Mouse (Mus musculus): ENCODE results near the gene Ntsr1. TPM values are rescaled to one million over a fixed set of nuclear protein-coding genes. Genes with fewer than 3 reads are reported as not detected.

Gene Ntsr1
- polyA plus RNA-seq, 1 experiment = not detected

DNA sequence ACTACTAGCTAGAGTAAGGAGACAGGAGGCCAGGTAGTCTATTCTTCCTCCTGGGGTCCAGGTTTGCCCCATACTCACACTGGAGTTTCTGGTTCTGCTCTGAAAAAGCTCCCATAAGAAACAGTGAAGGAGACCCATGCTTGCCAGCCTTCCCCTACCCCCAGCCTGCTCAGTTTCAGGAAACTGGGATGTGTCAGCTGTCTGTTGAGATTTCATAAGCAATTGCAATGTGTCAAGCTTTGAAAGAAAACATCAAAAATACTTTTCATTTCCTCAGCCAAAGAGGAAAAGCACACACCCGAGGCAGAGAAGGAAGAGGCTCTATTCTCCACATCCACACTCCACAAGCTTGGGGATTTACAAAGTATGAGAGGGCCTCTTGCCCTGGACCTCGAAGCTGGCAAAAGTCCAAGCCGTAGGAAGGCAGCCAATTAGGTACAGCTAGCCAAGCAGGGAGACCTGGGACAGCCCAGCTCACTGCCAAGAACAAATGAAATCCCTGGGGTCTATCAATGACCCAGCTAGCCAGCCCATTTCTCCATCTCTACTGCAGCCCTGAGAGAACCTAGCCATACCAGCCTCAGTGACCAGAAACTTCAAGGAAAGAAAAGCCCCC is 69.4 kb downstream of the Ntsr1 start:
- TF ChIP-seq POLR2A (IDR thresholded peaks at IDR 0.05; ENCODE audit: borderline replicate concordance, extremely low read depth, low read depth, low read length) (no peak), CTCF (IDR thresholded peaks at IDR 0.05; ENCODE audit: insufficient read depth, low read length) (no peak)
- DNase-seq = peak; percentile 46
- Histone ChIP-seq H3K4me3 (replicated peaks; ENCODE audit: extremely low read depth, low read depth, low read length) (no peak overlapping the region), H3K4me1 (ENCODE audit: control insufficient read depth, insufficient read depth, low read length) (no peaks in the 10 kb centered on the region)
- WGBS = 7% methylated on average over 3 of the region's 3 CpGs

- no peak for TF ChIP-seq POLR2A (IDR thresholded peaks at IDR 0.05; ENCODE audit: borderline replicate concordance, extremely low read depth, low read depth, low read length)
- TF ChIP-seq CTCF (IDR thresholded peaks at IDR 0.05; ENCODE audit: insufficient read depth, low read length) = no peak
- 58% methylated on average over 4 of the region's 4 CpGs for WGBS
- Histone ChIP-seq H3K4me1 (ENCODE audit: control insufficient read depth, insufficient read depth, low read length) (no peaks in the 10 kb centered on the region), H3K4me3 (replicated peaks; ENCODE audit: extremely low read depth, low read depth, low read length) (no peak overlapping the region)
- no peak for DNase-seq
These were observed 76.7 kb downstream of the Ntsr1 start for GRCm38 (mm10) chr2:180576482-180576881.

- DNase-seq = peak; percentile 68
- TF ChIP-seq POLR2A (IDR thresholded peaks at IDR 0.05; ENCODE audit: borderline replicate concordance, extremely low read depth, low read depth, low read length) (no peak), CTCF (IDR thresholded peaks at IDR 0.05; ENCODE audit: insufficient read depth, low read length) (peak; percentile 90)
- H3K4me3 ChIP-seq (replicated peaks; ENCODE audit: extremely low read depth, low read depth, low read length) = no peak overlapping the region
- WGBS = 7% methylated on average over 3 of the region's 3 CpGs
- peaks cover 8% of the 10 kb centered on the region for H3K4me1 ChIP-seq (ENCODE audit: control insufficient read depth, insufficient read depth, low read length)
These were observed 78.9 kb downstream of the Ntsr1 start for GRCm38 (mm10) chr2:180578686-180579085.

- 70% methylated on average over 3 of the region's 3 CpGs for WGBS
- no peak for TF ChIP-seq CTCF (IDR thresholded peaks at IDR 0.05; ENCODE audit: insufficient read depth, low read length)
- no peak for TF ChIP-seq POLR2A (IDR thresholded peaks at IDR 0.05; ENCODE audit: borderline replicate concordance, extremely low read depth, low read depth, low read length)
- Histone ChIP-seq H3K4me1 (ENCODE audit: control insufficient read depth, insufficient read depth, low read length) (peaks cover 12% of the 10 kb centered on the region), H3K4me3 (replicated peaks; ENCODE audit: extremely low read depth, low read depth, low read length) (no peak within 1 kb of the TSS)
- no peak for DNase-seq
These were observed 81.2 kb downstream of the Ntsr1 start, which contains the start of gene Mrgbp for GRCm38 (mm10) chr2:180581002-180581401. Gene Mrgbp, plus strand, starts transcription at chr2:180581304.

GRCm38 (mm10) chr2:180582481-180583153 is 82.8 kb downstream of the Ntsr1 start:
- TF ChIP-seq CTCF (IDR thresholded peaks at IDR 0.05; ENCODE audit: insufficient read depth, low read length) (peak; percentile 86), POLR2A (IDR thresholded peaks at IDR 0.05; ENCODE audit: borderline replicate concordance, extremely low read depth, low read depth, low read length) (peak; percentile 66; the same call in 1 of the 2 replicates)
- Histone ChIP-seq H3K4me1 (ENCODE audit: control insufficient read depth, insufficient read depth, low read length) (peaks cover 12% of the 10 kb centered on the region), H3K4me3 (replicated peaks; ENCODE audit: extremely low read depth, low read depth, low read length) (peak overlapping the region; percentile 84)
- WGBS = under 1% methylated on average over 57 of the region's 57 CpGs
- peak; percentile 98 for DNase-seq

GRCm38 (mm10) chr2:180583154-180583507 is 83.4 kb downstream of the Ntsr1 start:
- 12% methylated on average over 7 of the region's 7 CpGs for WGBS
- TF ChIP-seq CTCF (IDR thresholded peaks at IDR 0.05; ENCODE audit: insufficient read depth, low read length) (no peak), POLR2A (IDR thresholded peaks at IDR 0.05; ENCODE audit: borderline replicate concordance, extremely low read depth, low read depth, low read length) (no peak)
- Histone ChIP-seq H3K4me1 (ENCODE audit: control insufficient read depth, insufficient read depth, low read length) (peaks cover 12% of the 10 kb centered on the region), H3K4me3 (replicated peaks; ENCODE audit: extremely low read depth, low read depth, low read length) (peak overlapping the region; percentile 84)
- DNase-seq = no peak

GRCm38 (mm10) chr2:180588736-180589122 is 89.0 kb downstream of the Ntsr1 start:
- TF ChIP-seq CTCF (IDR thresholded peaks at IDR 0.05; ENCODE audit: insufficient read depth, low read length) = no peak
- TF ChIP-seq POLR2A (IDR thresholded peaks at IDR 0.05; ENCODE audit: borderline replicate concordance, extremely low read depth, low read depth, low read length) = no peak
- H3K4me1 ChIP-seq (ENCODE audit: control insufficient read depth, insufficient read depth, low read length) = peaks cover 8% of the 10 kb centered on the region; the same call in 1 of the 2 replicates
- 47% methylated on average over 6 of the region's 6 CpGs for WGBS
- H3K4me3 ChIP-seq (replicated peaks; ENCODE audit: extremely low read depth, low read depth, low read length) = peak overlapping the region; percentile 100
- DNase-seq = no peak

DNA sequence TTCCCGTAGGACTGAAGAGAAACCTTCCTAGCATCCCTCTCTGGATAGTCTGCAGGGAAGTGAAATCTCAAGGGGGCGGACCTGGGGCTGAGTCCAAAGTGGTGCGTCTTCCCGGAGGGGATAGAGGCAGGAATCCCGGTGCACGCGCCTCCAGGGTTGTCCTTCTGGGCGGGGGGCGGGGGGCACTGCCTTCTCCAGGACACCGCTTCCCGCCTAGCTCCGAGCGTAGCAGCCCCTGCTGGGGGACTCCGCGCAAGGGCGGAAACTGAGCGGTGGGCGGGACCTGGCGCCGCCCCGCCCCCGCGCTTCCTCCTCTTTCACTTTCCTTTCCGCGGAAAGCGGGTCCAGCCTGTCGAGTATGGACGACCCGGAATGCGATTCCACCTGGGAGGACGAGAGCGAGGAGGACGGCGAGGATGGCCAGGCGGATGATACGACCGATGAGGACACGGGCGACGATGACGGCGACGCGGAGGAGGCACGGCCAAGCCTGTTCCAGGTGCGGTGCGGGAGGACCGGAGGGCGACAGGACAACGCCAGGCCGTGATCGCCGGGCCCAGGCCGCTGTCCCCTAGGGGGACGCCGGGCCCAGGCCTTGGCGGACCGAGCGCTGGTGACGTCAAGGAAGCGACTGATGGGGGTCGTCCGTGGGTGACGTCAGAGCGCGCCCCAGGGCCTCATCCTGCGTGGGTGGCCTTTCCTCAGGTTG is 89.5 kb downstream of the Ntsr1 start, which contains the start of gene Ogfr:
Ogfr (plus strand) TSS at position 123 of the 709 bp plus-strand sequence.
- under 1% methylated on average over 67 of the region's 67 CpGs for whole genome bisulfite sequencing
- peak; percentile 85 for DNase-seq
- Histone ChIP-seq H3K4me1 (ENCODE audit: control insufficient read depth, insufficient read depth, low read length) (peaks cover 5% of the 10 kb centered on the region; the same call in 1 of the 2 replicates), H3K4me3 (replicated peaks; ENCODE audit: extremely low read depth, low read depth, low read length) (peak within 1 kb of the TSS; percentile 100)
- TF ChIP-seq POLR2A (IDR thresholded peaks at IDR 0.05; ENCODE audit: borderline replicate concordance, extremely low read depth, low read depth, low read length) = peak; percentile 80; the same call in 1 of the 2 replicates
- no peak for TF ChIP-seq CTCF (IDR thresholded peaks at IDR 0.05; ENCODE audit: insufficient read depth, low read length)

Other genes with a start within 250 kb of the Ntsr1 start
- 2,052 and 2,661 TPM in 2 replicates for gene Rps21, start 242.6 kb upstream of the Ntsr1 start, polyA plus RNA-seq (2012; rRNA removed)
- gene Cables2, start 226.5 kb upstream of the Ntsr1 start, polyA plus RNA-seq (2012; rRNA removed) = 22.7 and 28.2 TPM in 2 replicates
- 1.4 and 2.3 TPM in 2 replicates for gene Rbbp8nl, start 210.1 kb upstream of the Ntsr1 start, polyA plus RNA-seq (2012; rRNA removed)
- gene Gata5, start 165.3 kb upstream of the Ntsr1 start, polyA plus RNA-seq (2012; rRNA removed) = 5.4 and 9.9 TPM in 2 replicates
- gene Slco4a1, start 43.7 kb upstream of the Ntsr1 start, polyA plus RNA-seq (2012; rRNA removed) = 4.9 and 6.2 TPM in 2 replicates
- 25.4 and 27.6 TPM in 2 replicates for gene Mrgbp, start 81.3 kb downstream of the Ntsr1 start, polyA plus RNA-seq (2012; rRNA removed)
- 36.2 and 37.7 TPM in 2 replicates for gene Ogfr, start 89.3 kb downstream of the Ntsr1 start, polyA plus RNA-seq (2012; rRNA removed)
- gene Col9a3, start 97.8 kb downstream of the Ntsr1 start, polyA plus RNA-seq (2012; rRNA removed) = 1.6 TPM in 2 replicates
- 0.05 TPM in 1 of 2 replicates, not detected in the other for gene Tcfl5, start 142.7 kb downstream of the Ntsr1 start, polyA plus RNA-seq (2012; rRNA removed)
- gene Dido1, start 210.0 kb downstream of the Ntsr1 start, polyA plus RNA-seq (2012; rRNA removed) = 10.9 and 17.4 TPM in 2 replicates
- 16.6 and 27.8 TPM in 2 replicates for gene Gid8, start 210.1 kb downstream of the Ntsr1 start, polyA plus RNA-seq (2012; rRNA removed)
- gene Slc17a9, start 225.3 kb downstream of the Ntsr1 start, polyA plus RNA-seq (2012; rRNA removed) = 10.1 and 10.2 TPM in 2 replicates